Mouse (Mus musculus): Measurements from ENCODE around the gene Gtpbp10.

GRCm38 (mm10) chr5:5501583-5501982 lies 57.8 kb downstream of the Gtpbp10 start:
- TF ChIP-seq POLR2A (IDR thresholded peaks at IDR 0.05; ENCODE audit: low read depth, low read length), result no peak
- no peak for TF ChIP-seq CTCF (IDR thresholded peaks at IDR 0.05; ENCODE audit: extremely low read depth, insufficient read depth, insufficient read length, insufficient replicate concordance)
